Mouse (Mus musculus) heart, embryonic 16.5 days (tissue): ENCODE data around the gene Thada. TPM values are rescaled to one million over a fixed set of nuclear protein-coding genes. Genes with fewer than 3 reads are reported as not detected.

Experiments
- ATAC-seq: fragments of 200-750 bp; cut with Nextera tagmentation; replicated peaks from 2 replicates; pipeline ENCODE4 v1.8.0; 2017; ENCODE audit warnings: moderate number of reproducible peaks; ENCODE audit not compliant: insufficient read depth, low FRiP score; ENCODE audit errors: extremely low read depth
- H3K27ac ChIP-seq: fragments of 300-500 bp; sonication (generic); 2 replicates; pipeline ENCODE4 v1.5.1; 2014; ENCODE audit warnings: mild to moderate bottlenecking, low read length, control low read depth, moderate library complexity
- H3K27me3 ChIP-seq: fragments of 300-500 bp; sonication (generic); 2 replicates; pipeline ENCODE4 v1.6.1; 2014; ENCODE audit warnings: low read length, mixed read lengths; ENCODE audit not compliant: control insufficient read depth, insufficient read depth
- H3K36me3 ChIP-seq: fragments of 300-500 bp; sonication (generic); 2 replicates; pipeline ENCODE4 v1.6.1; 2014; ENCODE audit not compliant: control insufficient read depth, insufficient read depth
- H3K4me1 ChIP-seq: fragments of 300-500 bp; sonication (generic); 2 replicates; pipeline ENCODE4 v1.6.1; 2014; ENCODE audit warnings: low read length, mixed read lengths; ENCODE audit not compliant: control insufficient read depth, insufficient read depth
- H3K4me2 ChIP-seq: fragments of 300-500 bp; sonication (generic); 2 replicates; pipeline ENCODE4 v1.6.1; 2014; ENCODE audit warnings: low read depth, mild to moderate bottlenecking, control low read depth, low read length
- H3K4me3 ChIP-seq: fragments of 300-500 bp; sonication (generic); 2 replicates; pipeline ENCODE4 v1.5.1; 2014; ENCODE audit warnings: mild to moderate bottlenecking, control low read depth, low read length
- H3K9ac ChIP-seq: fragments of 300-500 bp; sonication (generic); 2 replicates; pipeline ENCODE4 v1.6.1; 2014; ENCODE audit warnings: low read length, control low read depth
- H3K9me3 ChIP-seq: fragments of 300-500 bp; sonication (generic); replicated peaks from 2 replicates; pipeline ENCODE4 v1.6.1; 2016; ENCODE audit warnings: low read length; ENCODE audit not compliant: control insufficient read depth
- WGBS: fragments of 180-500 bp; shearing (Covaris S2); extraction: QIAGEN DNeasy Blood & Tissue Kit; methylation state at CpG from one replicate; pipeline ENCODE4 v1.1.7; 2014; 5-methylcytosine and 5-hydroxymethylcytosine counted together
- polyA plus RNA-seq: library from polyadenylated mRNA; unstranded; fragments of >200 nt; fragmentation: Nextera tagmentation; extraction: Ambion mirVana; gene quantifications from 2 replicates; pipeline ENCODE4 v1.2.1, GENCODE M21; 2015

Thada gene
- polyA plus RNA-seq, 1 experiment from 2014 or later, result 4.8 TPM

DNA sequence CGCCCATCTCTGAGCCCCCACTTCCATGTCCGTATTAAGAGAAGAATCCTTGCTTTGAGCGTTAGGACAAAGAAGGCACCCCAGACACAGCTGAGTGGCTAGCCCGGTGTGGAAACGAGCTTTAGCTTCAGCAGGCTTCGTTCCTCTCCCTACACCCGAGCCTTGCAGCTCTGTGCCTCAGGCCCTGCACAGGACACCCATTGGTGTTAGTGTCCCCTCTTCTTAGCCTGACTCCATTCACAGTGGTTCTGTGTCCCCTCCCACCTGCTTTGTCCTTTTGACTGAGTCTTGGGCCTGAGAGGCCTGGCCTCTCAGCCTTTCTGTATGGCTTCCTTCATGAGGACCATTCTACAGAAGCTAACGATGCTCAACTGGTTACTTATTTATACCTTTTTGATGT is 315.7 kb downstream of the Thada start:
- Histone ChIP-seq H3K27me3 (no peaks in the 10 kb centered on the region), H3K9me3 (no peaks in the 10 kb centered on the region), H3K36me3 (no peaks in the 10 kb centered on the region), H3K4me2 (no peak overlapping the region), H3K4me1 (peaks cover 34% of the 10 kb centered on the region), H3K27ac (no peak overlapping the region), H3K9ac (no peak overlapping the region), H3K4me3 (no peak overlapping the region)
- 86% methylated on average over 8 of the region's 8 CpGs for WGBS
- no peak for ATAC-seq

- H3K27ac ChIP-seq, result peak overlapping the region; percentile 64; the same call in 1 of the 2 replicates
- WGBS, result 68% methylated on average over 5 of the region's 5 CpGs
- H3K9ac ChIP-seq, result peak overlapping the region; percentile 42; the same call in 1 of the 2 replicates
- H3K27me3 ChIP-seq, result no peaks in the 10 kb centered on the region
- no peak for ATAC-seq
- no peak overlapping the region for H3K4me2 ChIP-seq
- no peaks in the 10 kb centered on the region for H3K9me3 ChIP-seq
- H3K36me3 ChIP-seq, result no peaks in the 10 kb centered on the region
- H3K4me3 ChIP-seq, result no peak overlapping the region
- peaks cover 35% of the 10 kb centered on the region for H3K4me1 ChIP-seq
Observed at GRCm38 (mm10) chr17:84149566-84149965, 316.4 kb downstream of the Thada start.

GRCm38 (mm10) chr17:84148499-84149484 is 317.2 kb downstream of the Thada start:
- H3K27ac ChIP-seq, result peak overlapping the region; percentile 64
- no peaks in the 10 kb centered on the region for H3K27me3 ChIP-seq
- no peaks in the 10 kb centered on the region for H3K9me3 ChIP-seq
- no peak overlapping the region for H3K4me2 ChIP-seq
- H3K9ac ChIP-seq, result 0 out of 2 replicates have a peak overlapping the region, but pooled peaks have one; percentile 8
- no peak overlapping the region for H3K4me3 ChIP-seq
- H3K4me1 ChIP-seq, result peaks cover 34% of the 10 kb centered on the region
- no peaks in the 10 kb centered on the region for H3K36me3 ChIP-seq
- 36% methylated on average over 11 of the region's 11 CpGs for WGBS
- peak; percentile 76 for ATAC-seq

GRCm38 (mm10) chr17:84147183-84148108 is 318.6 kb downstream of the Thada start:
- no peak overlapping the region for H3K9ac ChIP-seq
- H3K27ac ChIP-seq, result peak overlapping the region; percentile 69; the same call in 1 of the 2 replicates
- no peak for ATAC-seq
- H3K36me3 ChIP-seq, result no peaks in the 10 kb centered on the region
- H3K4me3 ChIP-seq, result no peak overlapping the region
- WGBS, result 51% methylated on average over 11 of the region's 11 CpGs
- no peaks in the 10 kb centered on the region for H3K9me3 ChIP-seq
- peaks cover 41% of the 10 kb centered on the region for H3K4me1 ChIP-seq
- H3K4me2 ChIP-seq, result no peak overlapping the region
- H3K27me3 ChIP-seq, result no peaks in the 10 kb centered on the region

DNA sequence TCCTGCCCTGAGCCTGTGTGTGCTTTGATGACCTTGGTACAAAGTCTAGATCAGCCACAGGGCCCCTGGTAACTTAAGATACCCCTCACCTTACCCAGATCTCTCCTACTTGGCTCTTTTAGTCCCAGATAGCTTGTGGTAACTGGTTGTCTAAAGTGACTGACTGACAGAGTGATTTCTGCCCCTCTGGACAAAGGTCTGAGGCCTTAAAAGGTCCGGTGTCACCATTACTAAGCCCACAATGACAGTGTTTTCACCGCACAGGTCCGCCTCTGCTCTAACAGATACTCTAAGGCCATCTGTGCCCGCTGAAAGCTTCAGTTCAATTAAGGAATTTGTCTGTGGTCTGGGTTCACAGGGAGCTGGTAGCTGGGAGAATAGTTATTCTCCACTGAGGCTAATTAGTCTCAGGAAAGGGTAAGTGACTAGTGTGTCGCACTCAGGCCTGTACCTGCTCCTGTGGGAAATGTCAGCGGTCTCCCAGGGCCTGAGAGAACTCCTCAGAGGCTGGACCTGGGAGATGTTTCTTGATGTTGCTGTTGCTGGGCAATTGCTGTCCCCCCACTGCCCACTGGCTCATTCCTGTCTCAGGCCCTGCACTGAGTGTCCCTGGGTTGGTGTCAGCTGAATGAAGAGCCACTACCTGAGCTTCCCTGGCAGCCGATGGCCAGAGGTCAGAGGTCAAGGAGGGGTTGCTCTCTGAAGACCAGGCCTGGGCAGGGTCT is 319.4 kb downstream of the Thada start:
- H3K4me1 ChIP-seq, result peaks cover 46% of the 10 kb centered on the region
- WGBS, result 70% methylated on average over 7 of the region's 7 CpGs
- H3K9me3 ChIP-seq, result no peaks in the 10 kb centered on the region
- H3K9ac ChIP-seq, result peak overlapping the region; percentile 7; the same call in 1 of the 2 replicates
- peak overlapping the region; percentile 69 for H3K27ac ChIP-seq
- no peaks in the 10 kb centered on the region for H3K27me3 ChIP-seq
- no peaks in the 10 kb centered on the region for H3K36me3 ChIP-seq
- H3K4me3 ChIP-seq, result no peak overlapping the region
- ATAC-seq, result no peak
- 0 out of 2 replicates have a peak overlapping the region, but pooled peaks have one; percentile 4 for H3K4me2 ChIP-seq

GRCm38 (mm10) chr17:84145826-84146287 is 320.1 kb downstream of the Thada start:
- ATAC-seq, result peak; percentile 24; the same call in 1 of the 2 replicates
- 31% methylated on average over 10 of the region's 10 CpGs for WGBS
- Histone ChIP-seq H3K36me3 (no peaks in the 10 kb centered on the region), H3K9me3 (no peaks in the 10 kb centered on the region), H3K4me2 (0 out of 2 replicates have a peak overlapping the region, but pooled peaks have one; percentile 4), H3K9ac (peak overlapping the region; percentile 7; the same call in 1 of the 2 replicates), H3K27ac (peak overlapping the region; percentile 69), H3K4me3 (no peak overlapping the region), H3K4me1 (peaks cover 48% of the 10 kb centered on the region), H3K27me3 (no peaks in the 10 kb centered on the region)

DNA sequence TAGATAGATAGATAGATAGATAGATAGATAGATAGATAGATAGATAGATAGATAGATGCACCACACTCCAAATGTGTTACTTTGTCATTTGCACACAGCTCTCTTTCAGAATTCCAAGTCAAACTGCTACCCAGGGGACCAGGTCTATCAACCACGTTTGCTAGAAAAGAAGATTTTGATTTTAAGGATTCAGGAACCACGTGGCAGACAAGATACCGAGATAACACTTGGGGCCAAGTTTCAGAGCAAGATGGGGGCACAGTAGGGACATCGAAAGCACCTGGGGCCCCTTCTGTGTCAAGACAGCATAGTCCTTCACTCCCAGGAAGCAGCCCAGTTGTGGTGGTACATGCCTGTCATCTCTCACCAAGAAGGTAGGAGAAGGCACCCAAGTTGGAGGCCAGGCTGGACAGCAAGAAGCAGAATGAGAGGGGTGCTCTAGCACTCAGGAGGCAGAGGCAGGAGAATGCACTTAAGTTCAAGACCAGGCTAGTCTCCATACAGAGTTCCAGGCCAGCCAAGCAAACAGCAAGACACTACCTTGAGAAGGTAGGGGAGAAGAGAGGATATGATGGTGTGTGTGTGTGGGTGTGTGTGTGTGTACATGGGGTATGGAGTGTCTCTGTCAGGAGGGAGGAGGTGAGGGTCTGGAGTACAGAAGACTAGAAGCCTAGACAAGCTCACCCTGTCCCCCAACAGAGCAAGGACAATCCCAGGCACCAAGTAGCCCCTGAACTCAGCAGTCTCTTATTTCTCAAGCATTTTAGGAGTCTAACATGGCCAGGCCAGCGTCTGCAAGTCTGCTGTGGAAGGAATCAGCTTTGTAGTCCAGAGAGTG is 321.0 kb downstream of the Thada start:
- Histone ChIP-seq H3K9me3 (no peaks in the 10 kb centered on the region), H3K4me1 (peaks cover 56% of the 10 kb centered on the region), H3K27me3 (no peaks in the 10 kb centered on the region), H3K36me3 (no peaks in the 10 kb centered on the region), H3K4me2 (no peak overlapping the region), H3K4me3 (no peak overlapping the region), H3K27ac (peak overlapping the region; percentile 69), H3K9ac (no peak overlapping the region)
- WGBS, result 75% methylated on average over 5 of the region's 5 CpGs
- no peak for ATAC-seq
